Mouse (Mus musculus) stomach, embryonic 16.5 days (tissue): ENCODE measurements around the gene Nhlh1. TPM values are rescaled to one million over a fixed set of nuclear protein-coding genes. Genes with fewer than 3 reads are reported as not detected.

Experiments used
- ATAC-seq: fragments of 200-750 bp; cut with Nextera tagmentation; 2 replicates; pipeline ENCODE4 v1.8.0; 2017; ENCODE audit warnings: moderate number of reproducible peaks, moderate TSS enrichment; ENCODE audit not compliant: insufficient read depth, low FRiP score
- H3K27ac ChIP-seq: fragments of 300-500 bp; sonication (generic); 2 replicates; pipeline ENCODE4 v1.5.1; 2014; ENCODE audit warnings: low read length
- H3K27me3 ChIP-seq: fragments of 300-500 bp; sonication (generic); 2 replicates; pipeline ENCODE4 v1.6.1; 2014; ENCODE audit warnings: low read length, control low read depth, mixed read lengths; ENCODE audit not compliant: control insufficient read depth, insufficient read depth
- H3K36me3 ChIP-seq: fragments of 300-500 bp; sonication (generic); 2 replicates; pipeline ENCODE4 v1.6.1; 2014; ENCODE audit warnings: low read length; ENCODE audit not compliant: control insufficient read depth, insufficient read depth
- H3K4me1 ChIP-seq: fragments of 300-500 bp; sonication (generic); 2 replicates; pipeline ENCODE4 v1.6.1; 2014; ENCODE audit warnings: low read length, control low read depth, mixed read lengths; ENCODE audit not compliant: control insufficient read depth, insufficient read depth
- H3K4me2 ChIP-seq: fragments of 300-500 bp; sonication (generic); 2 replicates; pipeline ENCODE4 v1.6.1; 2014; ENCODE audit warnings: low read depth, low read length, mixed read lengths
- H3K4me3 ChIP-seq: fragments of 300-500 bp; sonication (generic); replicated peaks from 2 replicates; pipeline ENCODE4 v1.5.1; 2014; ENCODE audit warnings: mild to moderate bottlenecking, low read length
- H3K9ac ChIP-seq: fragments of 300-500 bp; sonication (generic); 2 replicates; pipeline ENCODE4 v1.6.1; 2014; ENCODE audit warnings: low read length
- H3K9me3 ChIP-seq: fragments of 300-500 bp; sonication (generic); replicated peaks from 2 replicates; pipeline ENCODE4 v1.6.1; 2016; ENCODE audit warnings: low read length, control low read depth; ENCODE audit not compliant: control insufficient read depth
- WGBS: fragments of 180-500 bp; shearing (Covaris S2); extraction: QIAGEN DNeasy Blood & Tissue Kit; methylation state at CpG from one replicate; pipeline ENCODE4 v1.1.7; 2014; 5-methylcytosine and 5-hydroxymethylcytosine counted together
- polyA plus RNA-seq: library from polyadenylated mRNA; unstranded; fragments of >200 nt; fragmentation: Nextera tagmentation; extraction: Ambion mirVana; gene quantifications from 2 replicates; pipeline ENCODE4 v1.2.1, GENCODE M21; 2015

The Nhlh1 gene
- polyA plus RNA-seq, 1 experiment from 2014 or later = not detected

DNA sequence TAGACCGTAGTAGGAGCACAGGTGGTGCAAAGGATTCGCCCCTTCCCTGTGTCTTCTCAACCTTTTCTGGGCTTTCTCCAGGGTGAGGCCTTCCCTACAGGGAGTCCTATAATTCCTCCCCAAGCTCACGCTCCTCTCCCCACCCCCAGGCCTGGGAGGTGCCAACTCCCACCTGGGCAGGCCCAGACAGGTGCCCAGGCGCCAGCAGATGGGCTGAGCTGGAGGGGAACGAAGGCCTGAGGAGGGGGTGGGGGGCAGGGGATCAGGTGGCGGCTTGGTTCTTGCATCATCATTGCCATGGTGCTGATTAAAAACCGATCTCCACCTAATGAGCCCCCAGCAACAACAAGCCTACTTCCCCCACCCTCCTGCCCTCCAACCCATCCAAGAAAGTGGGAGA is 1.5 kb upstream of the Nhlh1 start:
- no peak overlapping the region for H3K4me3 ChIP-seq
- no peaks in the 10 kb centered on the region for H3K36me3 ChIP-seq
- no peak overlapping the region for H3K27ac ChIP-seq
- no peak overlapping the region for H3K9ac ChIP-seq
- H3K27me3 ChIP-seq = peaks cover 6% of the 10 kb centered on the region; the same call in 1 of the 2 replicates
- 69% methylated on average over 7 of the region's 7 CpGs for WGBS
- H3K4me1 ChIP-seq = no peaks in the 10 kb centered on the region; the same call in 1 of the 2 replicates
- H3K9me3 ChIP-seq = no peaks in the 10 kb centered on the region
- H3K4me2 ChIP-seq = no peak overlapping the region
- ATAC-seq = no peak

DNA sequence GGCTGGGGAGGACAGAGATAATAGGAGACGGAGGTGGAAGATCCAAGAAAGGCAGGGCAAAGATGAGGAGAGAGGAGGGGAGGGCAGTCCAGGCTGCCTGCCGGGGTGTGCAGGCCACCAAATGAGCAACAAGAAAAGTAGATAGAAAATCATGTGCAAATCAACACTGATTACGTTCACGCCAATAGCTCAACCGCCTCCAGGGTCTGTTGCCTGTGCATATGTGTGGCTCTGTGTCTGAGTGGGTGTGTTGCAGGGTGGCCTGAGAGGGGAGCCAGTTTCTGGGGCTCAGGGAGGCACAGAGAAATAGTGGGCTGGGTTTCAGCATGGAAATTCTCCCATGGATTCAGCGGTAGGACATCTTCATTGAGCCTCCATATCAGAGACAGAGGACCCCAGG is 948 bp upstream of the Nhlh1 start:
- Histone ChIP-seq H3K4me1 (no peaks in the 10 kb centered on the region; the same call in 1 of the 2 replicates), H3K36me3 (no peaks in the 10 kb centered on the region), H3K9ac (no peak overlapping the region), H3K4me3 (no peak overlapping the region), H3K4me2 (no peak overlapping the region), H3K27me3 (peaks cover 11% of the 10 kb centered on the region), H3K27ac (no peak overlapping the region), H3K9me3 (no peaks in the 10 kb centered on the region)
- WGBS = 70% methylated on average over 6 of the region's 6 CpGs
- ATAC-seq = no peak

DNA sequence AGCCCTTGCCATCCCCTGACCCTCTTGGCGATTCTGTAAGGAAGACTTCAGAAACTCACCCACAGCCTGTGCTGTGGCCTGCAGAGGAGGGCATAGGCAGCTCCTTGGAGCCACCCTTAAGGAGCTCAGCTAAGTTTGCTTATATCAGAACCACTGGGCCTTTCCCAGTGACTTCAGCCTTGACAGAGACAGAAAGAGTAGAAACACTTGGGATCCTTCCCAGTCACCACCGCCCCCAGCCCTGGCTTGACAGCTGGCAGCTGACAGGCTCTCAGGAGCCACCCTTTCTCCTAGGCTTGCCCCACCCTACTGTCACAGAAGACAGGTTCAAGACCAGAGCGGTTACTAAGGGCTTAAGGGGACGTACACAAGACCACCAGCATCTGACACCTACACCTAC is 1.1 kb downstream of the Nhlh1 start:
- no peaks in the 10 kb centered on the region for H3K9me3 ChIP-seq
- H3K4me1 ChIP-seq = no peaks in the 10 kb centered on the region; the same call in 1 of the 2 replicates
- no peak overlapping the region for H3K4me3 ChIP-seq
- no peak for ATAC-seq
- H3K9ac ChIP-seq = no peak overlapping the region
- H3K27me3 ChIP-seq = peaks cover 18% of the 10 kb centered on the region
- 70% methylated on average over 4 of the region's 4 CpGs for WGBS
- no peak overlapping the region for H3K4me2 ChIP-seq
- no peak overlapping the region for H3K27ac ChIP-seq
- H3K36me3 ChIP-seq = no peaks in the 10 kb centered on the region

DNA sequence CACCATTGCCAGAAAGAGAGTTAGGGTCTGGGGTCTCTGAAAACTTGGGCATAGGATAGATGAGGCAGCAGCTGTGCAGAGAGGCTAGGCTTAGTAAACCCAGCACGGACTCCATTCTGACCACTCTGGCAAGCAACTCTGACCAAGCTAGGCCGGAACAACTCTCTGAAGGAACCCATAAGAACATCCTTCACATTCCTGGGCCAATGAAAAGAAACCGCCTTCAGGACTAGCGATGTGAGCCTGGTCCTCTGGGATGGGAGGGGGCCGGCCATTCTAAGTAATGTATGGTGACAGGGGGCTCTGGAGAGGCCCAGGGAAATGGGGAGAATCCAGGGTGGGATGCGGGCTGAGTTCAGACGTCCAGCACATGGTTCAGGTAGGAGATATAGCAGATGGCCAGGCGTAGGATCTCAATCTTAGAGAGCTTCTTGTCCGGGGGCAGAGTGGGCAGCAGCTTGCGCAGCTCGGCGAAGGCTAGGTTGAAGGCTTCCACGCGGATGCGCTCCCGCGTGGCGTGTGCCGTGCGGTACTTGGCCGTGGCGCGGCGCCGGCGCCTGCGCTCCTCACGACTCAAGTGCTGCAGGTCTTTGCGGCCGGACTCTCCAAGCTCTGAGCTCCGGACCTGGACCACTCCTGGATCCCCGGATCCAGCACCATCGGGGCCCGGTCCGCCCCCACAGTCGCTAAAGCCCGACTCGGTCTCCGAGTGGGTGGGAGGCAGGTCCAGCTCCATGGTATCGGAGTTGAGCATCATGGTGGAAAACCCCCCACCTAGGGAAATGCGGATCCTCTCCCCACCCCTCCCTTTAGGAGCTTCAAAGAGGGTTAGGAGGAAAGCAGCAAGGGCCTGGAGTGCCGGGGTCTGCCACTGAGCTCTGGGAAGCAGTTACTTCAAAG is 3.6 kb downstream of the Nhlh1 start:
- Histone ChIP-seq H3K27me3 (peaks cover 20% of the 10 kb centered on the region), H3K36me3 (no peaks in the 10 kb centered on the region), H3K9ac (peak overlapping the region; percentile 44), H3K4me1 (no peaks in the 10 kb centered on the region; the same call in 1 of the 2 replicates), H3K9me3 (no peaks in the 10 kb centered on the region), H3K4me3 (peak overlapping the region; percentile 37), H3K27ac (no peak overlapping the region), H3K4me2 (peak overlapping the region; percentile 57)
- 4% methylated on average over 42 of the region's 42 CpGs for WGBS
- ATAC-seq = no peak; the same call in 1 of the 2 replicates

DNA sequence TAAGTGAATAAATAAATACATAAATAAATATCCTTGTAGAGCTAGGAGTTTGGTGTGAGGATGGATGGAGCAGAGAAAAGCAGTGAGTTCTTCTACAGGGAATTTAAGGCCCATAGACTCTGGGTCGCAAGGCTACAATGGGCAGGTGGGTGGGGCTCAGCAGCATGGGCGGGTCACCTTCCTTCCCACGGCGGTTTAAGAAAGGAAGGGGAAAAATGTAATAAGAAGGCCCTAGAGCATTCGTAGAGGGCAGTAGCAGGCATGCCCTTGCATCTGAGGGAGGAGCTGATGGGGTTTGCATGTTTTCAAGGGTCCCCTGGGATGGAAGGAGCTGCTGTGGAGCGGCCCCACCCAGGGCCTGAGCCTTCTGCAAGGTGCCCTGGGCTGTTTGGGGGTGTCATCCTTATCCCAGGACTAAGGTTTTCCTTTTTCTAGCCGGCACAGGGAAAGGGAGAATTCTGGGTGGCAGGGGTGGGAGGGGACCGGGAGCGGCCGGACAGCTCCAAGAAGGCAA is 4.5 kb downstream of the Nhlh1 start:
- Histone ChIP-seq H3K27me3 (peaks cover 20% of the 10 kb centered on the region), H3K4me2 (no peak overlapping the region)
- WGBS = 10% methylated on average over 10 of the region's 10 CpGs

DNA sequence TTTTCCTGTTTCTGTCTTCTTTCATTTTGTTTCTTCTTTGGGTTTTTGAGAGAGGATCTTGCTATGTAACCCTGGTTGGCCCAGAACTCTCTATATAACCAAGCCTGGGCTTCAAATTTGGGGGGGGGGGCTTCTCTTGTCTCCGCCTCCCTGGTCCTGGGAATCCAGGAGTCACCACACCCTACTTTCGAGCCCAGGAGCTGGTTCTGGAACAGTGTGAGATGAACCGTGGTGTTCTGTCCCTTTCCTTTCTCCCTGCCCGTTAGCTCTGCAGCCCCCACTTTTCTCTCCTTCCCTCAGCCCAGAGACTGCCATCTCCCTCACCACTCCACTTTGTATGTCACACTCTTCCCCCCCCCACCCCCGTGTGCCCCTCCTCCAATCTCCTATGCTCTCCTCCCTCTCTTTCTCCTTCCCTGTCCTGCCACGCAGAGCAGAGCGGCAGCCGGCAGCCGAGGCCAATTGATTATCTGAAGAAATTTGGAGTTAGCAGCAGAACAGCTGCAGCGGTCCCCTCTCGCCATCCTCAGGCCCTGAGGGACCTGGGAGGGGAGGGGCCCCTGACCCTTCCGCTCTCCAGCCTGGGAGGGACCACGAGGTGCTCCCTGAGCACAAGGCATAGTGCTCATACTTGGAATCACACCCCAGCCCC is 8.1 kb downstream of the Nhlh1 start:
- Histone ChIP-seq H3K36me3 (no peaks in the 10 kb centered on the region), H3K4me1 (no peaks in the 10 kb centered on the region; the same call in 1 of the 2 replicates), H3K9me3 (no peaks in the 10 kb centered on the region), H3K9ac (no peak overlapping the region; the same call in 1 of the 2 replicates), H3K27me3 (peaks cover 19% of the 10 kb centered on the region), H3K4me2 (no peak overlapping the region), H3K4me3 (no peak overlapping the region), H3K27ac (no peak overlapping the region)
- ATAC-seq = no peak
- 36% methylated on average over 13 of the region's 13 CpGs for WGBS

More for the DNA sequence above, 4.5 kb downstream of the Nhlh1 start:
- H3K4me3 ChIP-seq = no peak overlapping the region
- H3K9me3 ChIP-seq = no peaks in the 10 kb centered on the region
- no peaks in the 10 kb centered on the region for H3K36me3 ChIP-seq
- no peak for ATAC-seq
- no peaks in the 10 kb centered on the region; the same call in 1 of the 2 replicates for H3K4me1 ChIP-seq
- no peak overlapping the region for H3K27ac ChIP-seq
- H3K9ac ChIP-seq = no peak overlapping the region

DNA sequence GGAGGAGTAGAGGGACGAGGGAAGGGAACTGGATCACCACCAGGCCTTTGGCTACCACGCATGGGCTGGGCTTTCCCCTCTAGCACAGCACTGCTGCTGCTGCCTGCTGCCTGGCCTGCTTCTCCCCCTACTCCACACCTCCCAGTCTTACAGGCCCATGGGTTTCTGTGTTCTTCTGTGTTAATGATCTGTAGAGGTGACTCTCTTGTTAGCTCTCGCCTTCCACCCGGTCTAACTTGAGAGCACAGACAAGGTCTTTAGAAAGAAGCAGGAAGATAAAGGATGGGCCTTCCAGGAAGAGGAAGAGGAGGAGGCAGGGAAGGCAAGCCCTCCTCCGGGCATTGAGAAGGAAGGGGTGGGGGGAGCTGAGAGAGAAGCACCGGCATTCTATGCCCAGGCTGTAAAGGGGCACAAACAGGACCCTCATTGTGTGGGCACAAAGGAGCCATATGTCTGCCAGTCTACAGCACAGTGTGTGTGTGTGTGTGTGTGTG is 9.1 kb downstream of the Nhlh1 start:
- H3K4me3 ChIP-seq = 0 out of 2 replicates have a peak overlapping the region, but pooled peaks have one; percentile 7
- peaks cover 9% of the 10 kb centered on the region for H3K27me3 ChIP-seq
- ATAC-seq = peak; percentile 11; the same call in 1 of the 2 replicates
- no peaks in the 10 kb centered on the region for H3K9me3 ChIP-seq
- H3K27ac ChIP-seq = no peak overlapping the region; the same call in 1 of the 2 replicates
- H3K9ac ChIP-seq = no peak overlapping the region
- no peaks in the 10 kb centered on the region for H3K4me1 ChIP-seq
- WGBS = 31% methylated on average over 6 of the region's 6 CpGs
- H3K36me3 ChIP-seq = no peaks in the 10 kb centered on the region
- no peak overlapping the region for H3K4me2 ChIP-seq

DNA sequence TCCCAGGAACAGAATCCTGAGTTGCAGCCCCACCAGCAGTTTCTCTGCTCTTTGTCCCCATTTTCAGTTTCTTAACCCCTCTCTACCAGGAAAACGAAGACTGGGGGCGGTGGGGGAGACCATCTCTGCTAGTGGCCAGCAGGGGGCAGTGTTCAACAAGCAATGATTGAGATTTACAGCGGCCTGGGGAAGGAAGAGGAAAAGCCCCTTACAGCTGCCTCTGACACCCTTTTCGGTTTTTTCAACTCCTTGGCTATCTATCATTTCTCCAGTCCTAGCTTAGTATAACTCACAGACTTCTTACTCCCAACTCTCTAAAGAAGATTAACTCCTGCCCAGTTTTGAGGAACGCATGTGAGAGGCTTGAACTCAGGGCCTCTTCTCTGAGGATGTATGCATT is 10.4 kb downstream of the Nhlh1 start:
- no peak overlapping the region for H3K9ac ChIP-seq
- H3K36me3 ChIP-seq = no peaks in the 10 kb centered on the region
- no peaks in the 10 kb centered on the region for H3K9me3 ChIP-seq
- ATAC-seq = peak; percentile 68; the same call in 1 of the 2 replicates
- no peaks in the 10 kb centered on the region for H3K4me1 ChIP-seq
- WGBS = 5% methylated on average over 5 of the region's 5 CpGs
- H3K27ac ChIP-seq = no peak overlapping the region
- H3K4me3 ChIP-seq = no peak overlapping the region
- 0 out of 2 replicates have a peak, but pooled peaks cover 2% of the 10 kb centered on the region for H3K27me3 ChIP-seq
- no peak overlapping the region for H3K4me2 ChIP-seq
